Mouse (Mus musculus) liver, embryonic 13.5 days (tissue): ENCODE measurements at regions not wholly inside any gene's neighbourhood (a gene's known extent, or its start where the extent isn't known, plus 50 kb on each side); places are given as distances from the start of the nearest gene placed in this dataset.

Experiments used
- ATAC-seq: fragments of 200-750 bp; cut with Nextera tagmentation; 2 replicates; pipeline ENCODE4 v1.8.0; 2017; ENCODE audit warnings: low read depth, mild to moderate bottlenecking, moderate number of reproducible peaks, moderate library complexity
- DNase-seq: peaks from one replicate; pipeline ENCODE4 v3.0.0; 2022
- H3K27ac ChIP-seq: fragments of 300-500 bp; sonication (generic); 2 replicates; pipeline ENCODE4 v1.5.1; 2015; ENCODE audit warnings: moderate library complexity, mild to moderate bottlenecking, inconsistent platforms
- H3K27me3 ChIP-seq: fragments of 300-500 bp; sonication (generic); 2 replicates; pipeline ENCODE4 v1.6.1; 2015; ENCODE audit warnings: mild to moderate bottlenecking, inconsistent platforms
- H3K36me3 ChIP-seq: fragments of 300-500 bp; sonication (generic); 2 replicates; pipeline ENCODE4 v1.6.1; 2015; ENCODE audit warnings: mild to moderate bottlenecking, inconsistent platforms
- H3K4me1 ChIP-seq: fragments of 300-500 bp; sonication (generic); replicated peaks from 2 replicates; pipeline ENCODE4 v1.6.1; 2015; ENCODE audit warnings: inconsistent platforms
- H3K4me2 ChIP-seq: fragments of 300-500 bp; sonication (generic); 2 replicates; pipeline ENCODE4 v1.6.1; 2015; ENCODE audit warnings: inconsistent platforms, mild to moderate bottlenecking, moderate library complexity
- H3K4me3 ChIP-seq: fragments of 300-500 bp; sonication (generic); replicated peaks from 2 replicates; pipeline ENCODE4 v1.5.1; 2015; ENCODE audit warnings: mild to moderate bottlenecking, inconsistent platforms
- H3K9ac ChIP-seq: fragments of 300-500 bp; sonication (generic); 2 replicates; pipeline ENCODE4 v1.6.1; 2015; ENCODE audit warnings: mild to moderate bottlenecking, inconsistent platforms
- H3K9me3 ChIP-seq: fragments of 300-500 bp; sonication (generic); replicated peaks from 2 replicates; pipeline ENCODE4 v1.6.1; 2016; ENCODE audit warnings: inconsistent platforms
- WGBS: fragments of 180-500 bp; shearing (Covaris S2); methylation state at CpG from one replicate; pipeline ENCODE4 v1.1.7; 2015; ENCODE audit not compliant: insufficient replicate concordance; 5-methylcytosine and 5-hydroxymethylcytosine counted together

DNA sequence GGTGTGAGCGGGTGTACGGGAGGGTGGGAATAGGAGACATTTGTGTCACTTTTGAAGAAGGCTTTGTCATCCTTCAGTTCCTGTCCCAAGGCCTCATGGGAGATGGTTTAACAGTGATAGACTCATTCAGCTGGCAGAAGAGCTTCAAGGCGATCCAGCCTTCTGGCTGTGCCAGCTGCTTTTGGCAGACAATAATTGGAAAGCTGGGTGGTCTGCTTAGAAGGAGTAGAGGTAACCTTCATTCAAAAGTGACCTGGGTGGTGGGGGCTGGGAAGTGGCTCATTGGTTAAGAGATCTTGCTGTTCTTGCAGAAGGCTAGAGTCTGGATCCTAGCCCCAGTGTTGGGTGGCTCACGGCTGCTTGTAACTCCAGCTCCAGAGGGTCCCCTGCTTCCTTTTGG, 237.5 kb downstream of the Etnk1 start:
- no peak for ATAC-seq
- Histone ChIP-seq H3K9me3 (no peaks in the 10 kb centered on the region), H3K27me3 (no peaks in the 10 kb centered on the region), H3K4me2 (no peak overlapping the region), H3K4me3 (no peak overlapping the region), H3K36me3 (no peaks in the 10 kb centered on the region), H3K27ac (no peak overlapping the region), H3K4me1 (no peaks in the 10 kb centered on the region), H3K9ac (no peak overlapping the region)
- no peak for DNase-seq
- whole genome bisulfite sequencing: 71% methylated on average over 4 of the region's 4 CpGs

DNA sequence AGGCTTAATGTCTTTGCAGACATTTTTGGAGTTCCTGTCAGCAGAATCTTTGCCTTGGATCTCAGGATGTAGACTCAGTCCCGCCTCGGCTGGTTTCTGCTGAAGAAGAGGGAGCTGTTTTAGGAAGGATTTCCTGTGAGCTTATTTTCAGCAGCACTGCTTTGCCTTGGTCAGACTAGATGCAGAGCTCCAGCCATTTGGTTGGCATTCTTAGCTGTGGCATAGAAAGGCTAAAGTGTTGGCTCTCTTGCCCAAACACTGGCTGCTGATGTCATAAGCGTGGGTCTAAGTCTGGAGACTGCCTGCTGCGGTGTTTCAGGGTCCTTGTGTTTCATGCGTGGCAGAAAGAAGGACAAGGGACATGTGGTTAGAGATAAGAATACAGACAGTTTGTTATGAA, 245.0 kb downstream of the Etnk1 start:
- no peak overlapping the region for H3K27ac ChIP-seq
- H3K9ac ChIP-seq: no peak overlapping the region
- ATAC-seq: no peak
- peaks cover 6% of the 10 kb centered on the region; the same call in 1 of the 2 replicates for H3K9me3 ChIP-seq
- H3K27me3 ChIP-seq: no peaks in the 10 kb centered on the region
- no peaks in the 10 kb centered on the region for H3K36me3 ChIP-seq
- WGBS: 37% methylated on average over 5 of the region's 5 CpGs
- DNase-seq: no peak
- H3K4me2 ChIP-seq: no peak overlapping the region
- H3K4me3 ChIP-seq: no peak overlapping the region
- H3K4me1 ChIP-seq: no peaks in the 10 kb centered on the region

DNA sequence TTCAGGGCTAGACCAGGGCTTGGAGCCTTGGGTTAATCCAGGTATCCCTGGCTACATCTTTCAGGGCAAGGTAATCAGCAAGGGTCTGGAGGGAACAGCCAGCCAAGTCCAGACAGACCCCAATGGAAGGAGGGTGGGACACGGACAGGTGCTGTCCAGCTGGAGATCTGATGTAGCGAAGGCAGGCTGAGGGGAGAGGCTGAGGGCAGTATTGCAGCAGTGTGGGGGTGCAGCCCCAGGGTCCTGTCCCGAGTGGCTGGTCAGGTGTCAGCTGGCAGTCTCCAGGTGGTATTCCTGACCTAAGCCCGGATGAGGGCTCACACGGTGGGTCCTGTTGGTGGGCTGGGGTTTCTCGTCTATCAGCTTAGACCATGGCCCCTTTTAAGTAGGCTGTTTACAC, 245.7 kb downstream of the Etnk1 start:
- no peak for DNase-seq
- H3K9ac ChIP-seq: no peak overlapping the region
- H3K4me2 ChIP-seq: no peak overlapping the region
- no peak for ATAC-seq
- H3K27ac ChIP-seq: no peak overlapping the region
- H3K4me1 ChIP-seq: no peaks in the 10 kb centered on the region
- no peaks in the 10 kb centered on the region for H3K27me3 ChIP-seq
- H3K4me3 ChIP-seq: no peak overlapping the region
- H3K36me3 ChIP-seq: no peaks in the 10 kb centered on the region
- WGBS: 66% methylated on average over 6 of the region's 6 CpGs
- peaks cover 6% of the 10 kb centered on the region; the same call in 1 of the 2 replicates for H3K9me3 ChIP-seq

DNA sequence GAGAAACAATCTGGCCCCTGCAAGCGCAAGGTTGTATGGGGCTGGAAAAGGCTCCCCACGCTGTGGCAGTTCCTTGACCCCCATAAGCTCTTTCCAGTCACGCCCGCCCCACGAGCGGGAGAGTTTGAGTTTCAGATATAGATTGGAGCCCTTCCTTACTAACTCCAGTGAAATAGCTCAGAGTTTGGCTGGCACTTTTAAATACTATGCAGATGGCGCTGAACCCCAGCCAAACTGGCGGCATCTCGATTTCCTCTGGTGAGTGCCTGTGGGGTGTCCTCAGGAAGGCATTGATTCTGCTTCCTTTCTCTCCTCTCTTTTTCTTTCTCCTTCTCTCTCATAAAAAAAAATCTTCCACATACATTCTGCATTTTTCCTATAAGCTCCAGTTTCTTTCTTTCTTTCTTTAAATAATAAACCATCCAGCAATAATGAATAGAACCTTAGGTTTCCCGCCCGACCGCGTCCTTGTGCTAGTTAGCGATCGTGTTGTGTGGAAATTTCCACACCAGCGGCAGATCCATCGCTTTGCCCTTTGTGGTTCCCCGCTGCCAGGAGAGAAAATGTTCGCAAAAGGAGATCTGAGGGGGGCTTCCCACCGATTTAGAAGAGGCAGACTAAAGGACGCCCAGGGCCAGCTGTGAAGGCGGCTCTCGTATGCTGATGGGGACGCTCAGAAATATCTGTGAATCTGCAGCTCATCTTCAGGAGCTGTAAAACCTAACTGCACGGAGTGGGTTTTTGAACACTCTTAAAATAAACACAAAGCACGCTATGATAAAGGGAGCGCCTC, 247.8 kb downstream of the Etnk1 start:
- no peaks in the 10 kb centered on the region for H3K36me3 ChIP-seq
- ATAC-seq (no peak), DNase-seq (no peak)
- H3K27me3 ChIP-seq: no peaks in the 10 kb centered on the region
- no peak overlapping the region for H3K27ac ChIP-seq
- H3K4me1 ChIP-seq: no peaks in the 10 kb centered on the region
- H3K9me3 ChIP-seq: peaks cover 6% of the 10 kb centered on the region; the same call in 1 of the 2 replicates
- H3K4me3 ChIP-seq: no peak overlapping the region
- no peak overlapping the region for H3K4me2 ChIP-seq
- H3K9ac ChIP-seq: no peak overlapping the region
- WGBS: 76% methylated on average over 27 of the region's 27 CpGs

DNA sequence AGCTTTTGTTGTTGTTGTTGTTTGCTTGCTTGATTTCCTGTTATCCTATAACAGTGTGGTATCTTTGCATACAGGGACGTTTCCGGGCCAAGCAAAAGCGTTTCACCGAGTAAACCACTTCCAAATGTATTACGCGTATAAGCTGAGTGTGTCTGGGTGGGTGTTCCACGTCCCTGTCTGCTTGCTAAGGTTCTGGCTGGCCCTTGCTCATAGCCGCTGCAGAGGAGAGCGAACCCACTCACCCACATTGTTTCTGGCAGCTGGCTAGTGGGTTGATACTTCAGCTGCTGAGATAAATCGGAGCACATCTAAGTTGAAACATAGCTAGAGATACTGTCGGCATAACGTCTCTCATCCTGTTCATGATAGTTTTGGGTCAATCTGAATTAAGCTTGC, 248.4 kb downstream of the Etnk1 start:
- no peak for DNase-seq
- H3K4me2 ChIP-seq: no peak overlapping the region
- 76% methylated on average over 12 of the region's 12 CpGs for whole genome bisulfite sequencing

DNA sequence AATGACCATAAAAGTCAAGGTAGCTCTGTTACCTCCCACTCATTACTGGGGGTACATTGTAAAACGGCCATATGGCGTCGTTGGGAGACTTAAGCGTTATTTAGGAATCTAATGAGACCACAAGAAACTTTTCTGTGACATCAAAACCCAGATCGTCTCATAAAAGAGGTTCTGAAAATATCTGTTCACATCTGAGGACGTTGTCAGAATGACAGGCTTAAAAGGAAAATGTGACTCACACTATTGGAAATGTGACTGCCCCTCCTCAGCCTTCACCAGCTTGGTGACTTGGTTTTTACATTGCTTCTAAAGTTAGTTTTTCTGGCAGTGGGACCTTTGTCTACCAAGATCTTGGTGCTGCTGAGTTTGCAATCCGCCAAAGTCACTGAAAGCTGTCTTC, 252.9 kb downstream of the Etnk1 start:
- Histone ChIP-seq H3K9me3 (0 out of 2 replicates have a peak, but pooled peaks cover 2% of the 10 kb centered on the region), H3K27ac (no peak overlapping the region), H3K4me1 (no peaks in the 10 kb centered on the region), H3K9ac (no peak overlapping the region), H3K27me3 (no peaks in the 10 kb centered on the region), H3K36me3 (no peaks in the 10 kb centered on the region), H3K4me3 (no peak overlapping the region), H3K4me2 (no peak overlapping the region)
- WGBS: 69% methylated on average over 7 of the region's 7 CpGs
- ATAC-seq (no peak), DNase-seq (no peak)

More for the DNA sequence above, 248.4 kb downstream of the Etnk1 start:
- no peaks in the 10 kb centered on the region for H3K36me3 ChIP-seq
- no peaks in the 10 kb centered on the region for H3K27me3 ChIP-seq
- H3K4me1 ChIP-seq: no peaks in the 10 kb centered on the region
- no peak overlapping the region for H3K27ac ChIP-seq
- no peak overlapping the region for H3K9ac ChIP-seq
- no peak for ATAC-seq
- H3K4me3 ChIP-seq: no peak overlapping the region
- peaks cover 6% of the 10 kb centered on the region; the same call in 1 of the 2 replicates for H3K9me3 ChIP-seq

DNA sequence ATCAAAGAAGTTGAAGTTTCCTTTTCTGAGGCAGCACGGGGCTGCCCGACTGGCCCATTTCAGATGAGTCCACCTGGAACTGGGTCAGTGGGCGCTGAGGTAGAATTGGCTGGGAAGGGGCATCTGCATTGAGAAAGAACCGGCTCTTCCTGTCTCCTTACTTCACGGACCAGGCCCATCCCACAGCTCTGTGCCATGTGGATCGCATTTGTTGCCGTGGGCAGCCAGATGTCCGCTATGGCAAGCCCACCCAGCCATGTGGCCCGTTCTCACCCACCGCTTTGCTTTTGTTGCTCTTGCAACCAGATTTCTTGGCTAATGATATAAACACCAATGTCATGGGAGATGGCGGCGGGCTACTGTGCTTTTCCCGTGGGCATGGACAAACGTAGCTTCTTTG, 256.0 kb downstream of the Etnk1 start:
- Histone ChIP-seq H3K9ac (no peak overlapping the region), H3K4me3 (no peak overlapping the region), H3K4me1 (no peaks in the 10 kb centered on the region), H3K27me3 (no peaks in the 10 kb centered on the region), H3K9me3 (no peaks in the 10 kb centered on the region), H3K27ac (no peak overlapping the region), H3K36me3 (no peaks in the 10 kb centered on the region), H3K4me2 (no peak overlapping the region)
- DNase-seq (no peak), ATAC-seq (no peak)
- WGBS: 79% methylated on average over 14 of the region's 14 CpGs

DNA sequence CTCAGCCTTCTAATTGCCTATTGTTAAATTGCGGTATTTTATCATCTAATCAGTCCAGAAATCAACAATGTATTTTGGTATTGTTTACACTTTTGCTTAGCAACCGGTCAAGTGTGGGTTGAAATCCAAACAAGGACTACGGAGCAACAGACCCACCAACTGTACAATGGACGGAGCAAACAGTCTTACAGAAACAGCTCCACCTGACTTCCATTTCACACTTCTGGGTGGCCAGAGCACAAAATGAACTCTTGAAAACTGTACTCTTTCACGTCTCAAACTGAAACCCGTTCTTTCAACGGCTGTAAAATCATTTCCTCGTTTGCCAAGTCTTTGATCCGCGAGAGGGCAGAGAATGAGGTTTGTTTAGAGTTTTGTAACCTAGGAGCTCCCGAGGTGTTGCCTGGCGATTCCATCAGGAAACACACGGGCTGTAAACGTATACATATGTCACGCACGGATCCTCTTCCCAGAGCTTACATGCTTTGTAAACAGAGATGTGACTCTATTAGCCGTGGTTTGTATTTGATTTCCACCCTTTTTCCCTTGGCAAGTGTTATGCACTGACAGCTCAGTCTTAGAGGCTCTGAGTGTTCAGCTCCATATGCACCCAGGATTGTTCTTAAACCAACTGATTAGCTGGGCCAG, 258.3 kb downstream of the Etnk1 start:
- Histone ChIP-seq H3K36me3 (no peaks in the 10 kb centered on the region), H3K9ac (no peak overlapping the region), H3K4me1 (no peaks in the 10 kb centered on the region), H3K9me3 (0 out of 2 replicates have a peak, but pooled peaks cover 6% of the 10 kb centered on the region), H3K4me3 (no peak overlapping the region), H3K4me2 (peak overlapping the region; percentile 24; the same call in 1 of the 2 replicates), H3K27me3 (no peaks in the 10 kb centered on the region), H3K27ac (no peak overlapping the region)
- ATAC-seq (no peak), DNase-seq (no peak)
- 56% methylated on average over 17 of the region's 17 CpGs for WGBS

DNA sequence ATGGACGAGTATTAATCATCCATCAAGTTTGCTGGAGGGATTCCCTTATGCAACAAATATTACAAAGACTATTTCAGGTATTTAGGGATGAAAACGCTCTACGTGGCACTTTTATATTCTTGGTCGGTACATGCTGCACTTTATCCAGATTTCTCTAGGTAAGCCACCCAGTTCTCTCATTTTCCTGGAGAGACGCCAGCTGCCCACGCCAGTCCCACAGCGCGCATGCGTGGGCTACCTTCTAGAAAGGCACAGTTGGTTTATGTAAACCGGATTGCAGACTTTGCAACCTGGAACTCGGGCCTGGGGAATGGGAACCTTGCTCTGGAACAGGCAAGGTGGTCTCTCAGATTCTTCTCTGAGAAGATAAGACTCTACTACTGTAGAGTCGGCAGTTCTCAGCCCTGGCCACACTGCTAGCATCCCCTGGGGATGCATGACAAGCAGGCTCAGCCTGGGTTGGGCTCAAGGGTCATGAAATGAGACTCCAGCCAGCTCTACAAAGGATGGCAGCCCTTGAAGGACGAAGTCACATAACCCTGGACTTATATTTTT, 265.0 kb downstream of the Etnk1 start:
- ATAC-seq: no peak
- Histone ChIP-seq H3K36me3 (no peaks in the 10 kb centered on the region), H3K27me3 (no peaks in the 10 kb centered on the region), H3K9ac (no peak overlapping the region), H3K27ac (no peak overlapping the region), H3K4me2 (no peak overlapping the region), H3K4me3 (no peak overlapping the region), H3K9me3 (peaks cover 6% of the 10 kb centered on the region; the same call in 1 of the 2 replicates), H3K4me1 (no peaks in the 10 kb centered on the region)
- DNase-seq: no peak
- 70% methylated on average over 13 of the region's 13 CpGs for WGBS

DNA sequence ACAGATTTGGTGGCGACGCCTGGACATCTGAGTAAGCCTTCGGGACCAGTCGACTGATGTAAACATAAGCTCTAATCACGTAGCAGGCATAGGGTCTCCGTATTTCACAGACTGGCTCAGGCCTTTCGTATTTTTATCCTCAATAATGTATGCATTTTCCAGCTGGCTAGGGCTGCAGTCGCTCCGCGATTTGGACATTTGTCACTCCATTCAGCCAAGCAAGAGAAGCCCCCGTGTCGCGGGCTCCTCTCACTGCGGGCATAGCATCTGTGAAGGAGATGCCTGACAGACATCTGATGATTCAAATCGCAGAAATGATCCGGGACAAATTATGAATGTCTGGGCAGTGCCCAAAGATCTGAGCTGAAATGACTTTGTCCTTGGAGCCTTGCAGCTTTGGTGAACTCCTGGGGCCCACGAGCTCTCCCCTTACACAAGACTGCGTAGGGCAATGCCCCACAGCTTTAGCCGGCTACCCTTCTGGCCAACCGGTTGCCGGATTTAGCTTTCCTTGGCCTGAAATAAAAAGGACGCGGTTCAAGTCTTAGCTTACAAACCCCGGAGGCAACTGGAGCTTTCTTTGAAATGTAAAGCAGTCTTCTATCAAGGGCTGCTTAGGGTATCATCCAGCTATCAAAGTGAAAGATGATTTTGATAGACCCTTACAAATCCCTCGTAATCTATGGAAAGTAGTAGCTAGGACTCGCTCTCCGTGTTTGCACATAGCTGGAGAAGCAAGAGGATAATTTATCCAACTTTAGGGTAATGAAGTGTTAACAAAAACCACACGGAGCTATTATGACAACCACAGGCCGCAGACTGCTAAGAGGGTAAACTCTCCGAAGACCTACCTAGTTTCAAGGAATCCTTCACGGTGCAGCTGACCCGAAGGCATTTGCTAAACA, 270.6 kb downstream of the Etnk1 start:
- no peak overlapping the region for H3K27ac ChIP-seq
- H3K27me3 ChIP-seq: no peaks in the 10 kb centered on the region
- H3K4me2 ChIP-seq: no peak overlapping the region
- ATAC-seq: no peak
- no peak overlapping the region for H3K4me3 ChIP-seq
- no peak overlapping the region for H3K9ac ChIP-seq
- no peak for DNase-seq
- H3K9me3 ChIP-seq: no peaks in the 10 kb centered on the region; the same call in 1 of the 2 replicates
- WGBS: 75% methylated on average over 32 of the region's 32 CpGs
- no peaks in the 10 kb centered on the region for H3K36me3 ChIP-seq
- no peaks in the 10 kb centered on the region for H3K4me1 ChIP-seq

DNA sequence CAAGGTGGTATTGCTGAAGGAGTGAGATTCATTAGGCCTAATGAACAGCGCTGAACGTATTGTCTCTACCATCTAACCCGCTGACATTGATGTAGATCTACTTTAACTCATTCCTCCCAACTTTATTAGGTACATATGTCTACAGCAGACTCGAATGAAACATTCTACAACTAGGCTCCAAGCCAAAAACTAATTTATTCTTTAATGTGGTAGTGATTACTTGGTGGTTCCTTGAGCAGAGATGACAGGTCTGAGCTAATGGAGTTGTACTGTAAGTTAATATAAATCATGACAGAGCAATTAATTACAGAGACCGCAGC, 271.2 kb downstream of the Etnk1 start:
- H3K9me3 ChIP-seq: no peaks in the 10 kb centered on the region; the same call in 1 of the 2 replicates
- ATAC-seq (no peak), DNase-seq (no peak)
- 69% methylated on average over 5 of the region's 5 CpGs for WGBS
- H3K9ac ChIP-seq: no peak overlapping the region
- H3K36me3 ChIP-seq: no peaks in the 10 kb centered on the region
- H3K4me3 ChIP-seq: no peak overlapping the region
- H3K4me1 ChIP-seq: no peaks in the 10 kb centered on the region
- H3K27ac ChIP-seq: no peak overlapping the region
- H3K4me2 ChIP-seq: no peak overlapping the region
- no peaks in the 10 kb centered on the region for H3K27me3 ChIP-seq
